Mouse (Mus musculus) erythroid progenitor cell, adult 5-6 weeks (primary cell): ENCODE data around the gene BC029722. TPM values are rescaled to one million over a fixed set of nuclear protein-coding genes. Genes with fewer than 3 reads are reported as not detected.

Experiments used
- ATAC-seq: replicated peaks from 2 replicates; pipeline ENCODE4 v1.8.0; 2016; ENCODE audit warnings: moderate number of reproducible peaks, mild to moderate bottlenecking, moderate TSS enrichment, inconsistent platforms; ENCODE audit not compliant: poor library complexity, low FRiP score, severe bottlenecking
- total RNA-seq, 2 experiments: library from RNA; stranded (forward) in 1 of 2; stranded (reverse) in 1 of 2; fragments of 150-400 nt in 1 of 2; fragments of 186-747, 209-891 nt in 1 of 2; gene quantifications; 2 replicates each; pipeline versions ENCODE4 v1.2.3 to v1.2.4; 2015 to 2017; ENCODE audit warnings: low replicate concordance in 2 of 2

BC029722 gene
- total RNA-seq, 2 experiments from 2014 or later = 1.6 TPM; not detected in 1

DNA sequence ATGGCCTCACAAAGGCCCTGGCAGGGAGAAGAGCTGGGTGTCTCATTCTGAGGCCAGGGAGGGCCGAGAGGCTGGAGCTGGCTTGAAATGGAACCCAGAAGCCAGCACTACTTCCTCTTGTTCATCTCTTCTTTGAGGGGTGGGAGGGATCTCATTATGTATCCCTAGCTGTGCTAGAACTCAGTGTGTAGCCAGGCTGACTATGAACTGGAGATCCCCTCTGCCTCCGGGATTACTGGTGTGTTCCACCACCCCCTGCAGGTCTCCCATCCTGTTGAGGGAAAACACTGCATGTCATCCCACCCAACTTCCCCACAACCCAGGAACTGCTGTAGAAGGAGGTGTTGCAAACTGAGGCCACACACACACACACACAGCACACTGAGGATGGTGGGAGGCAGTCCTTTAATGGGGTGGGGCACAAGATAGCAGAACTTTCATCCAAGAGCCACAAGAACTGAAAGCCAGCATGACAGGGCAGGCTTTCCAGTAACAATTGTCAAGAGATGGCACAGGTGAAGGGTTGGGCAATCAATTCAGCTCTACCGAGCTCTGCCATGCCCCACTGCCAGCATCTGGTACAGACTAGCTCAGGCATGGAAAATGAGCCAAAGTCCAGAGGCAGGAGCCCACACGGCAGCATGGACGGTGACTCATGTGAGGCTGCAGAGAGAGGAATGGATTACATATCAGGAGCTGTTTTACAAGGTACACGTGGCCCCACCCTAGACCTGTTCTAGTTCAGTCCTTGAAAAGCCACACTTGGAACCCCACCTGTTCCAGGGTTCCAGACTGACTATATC lies 424 bp upstream of the BC029722 start:
- no peak for ATAC-seq

DNA sequence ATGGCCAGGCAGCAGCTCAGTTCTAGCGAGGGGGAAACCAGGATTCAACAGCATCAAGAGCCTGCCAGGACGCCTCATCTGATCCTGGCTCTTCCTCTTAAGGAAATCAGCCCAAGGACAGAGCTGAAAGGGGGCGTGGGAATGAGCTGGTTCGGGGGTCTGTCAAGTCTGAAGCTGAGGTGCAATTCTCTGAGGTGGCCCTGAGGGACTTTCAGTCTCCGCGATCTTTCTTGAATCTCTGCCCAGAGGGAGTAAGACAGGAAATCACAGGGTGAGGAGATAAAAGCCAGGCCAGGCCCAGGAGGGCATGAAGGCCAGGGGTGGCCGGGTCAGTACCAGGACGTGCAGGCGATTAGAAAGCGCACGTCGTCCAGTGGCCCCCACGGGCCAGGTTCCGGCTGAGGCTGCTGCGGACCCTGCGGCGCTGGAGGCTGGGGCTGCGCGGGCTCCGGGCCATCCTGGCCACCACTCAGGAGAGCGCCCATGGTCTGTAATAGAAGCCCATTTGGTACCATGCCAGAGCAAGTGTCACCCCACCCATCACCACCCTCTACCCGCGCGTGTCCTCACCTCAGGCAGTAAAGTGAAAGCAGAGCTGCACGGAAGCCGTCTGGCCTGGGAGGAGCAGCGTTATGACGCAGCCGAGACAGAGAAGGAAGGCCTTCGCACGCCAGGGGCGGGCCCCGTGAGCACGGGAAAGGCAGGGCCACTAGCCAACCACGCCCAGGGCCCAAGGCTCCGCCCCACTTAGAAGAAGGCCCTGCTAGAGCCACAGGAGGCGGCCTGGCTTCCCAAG lies 432 bp downstream of the BC029722 start:
- peak; percentile 97 for ATAC-seq

- ATAC-seq = no peak
Observed at GRCm38 (mm10) chr2:155817301-155818245, 1.7 kb downstream of the BC029722 start.

DNA sequence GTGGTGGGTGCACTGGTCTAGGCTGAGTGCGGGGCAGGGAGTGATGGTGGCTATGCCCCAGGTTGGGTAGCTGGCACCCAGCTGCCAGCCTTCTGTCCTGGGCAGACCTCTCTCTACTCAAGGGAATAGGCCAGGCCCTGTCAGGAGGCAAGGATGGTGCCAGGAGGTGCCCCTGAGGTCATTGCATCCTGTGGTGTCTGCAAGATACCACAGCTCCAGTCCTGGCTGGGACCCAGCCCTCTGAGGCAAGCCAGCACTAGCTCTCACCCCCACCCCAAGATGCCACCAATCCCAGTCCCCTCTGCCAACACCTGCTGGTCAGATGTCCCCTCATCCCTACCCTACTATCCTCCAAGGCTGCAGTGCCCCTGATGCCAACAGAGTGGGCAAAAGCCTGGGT lies 3.0 kb downstream of the BC029722 start:
- no peak for ATAC-seq

GRCm38 (mm10) chr2:155814829-155815228 lies 4.4 kb downstream of the BC029722 start:
- ATAC-seq = no peak

DNA sequence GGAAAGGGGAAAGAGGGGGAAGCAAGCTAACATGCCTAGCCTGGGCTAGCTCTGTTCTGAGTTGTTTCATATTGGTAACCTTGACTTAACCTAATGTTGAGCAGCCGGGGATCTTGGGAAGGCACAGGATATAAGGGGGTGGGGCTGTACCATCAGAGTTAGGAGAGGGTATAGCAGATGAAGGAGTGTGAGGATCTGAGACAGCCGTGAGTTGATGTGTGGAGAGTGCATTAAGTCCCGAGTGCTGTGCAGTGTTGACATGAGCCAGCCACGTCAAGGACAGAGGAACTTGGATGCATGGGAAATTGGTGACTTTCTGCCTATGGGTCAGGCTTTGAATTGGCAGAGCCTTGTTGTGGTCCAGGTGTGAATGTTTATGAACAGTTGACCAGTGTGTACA lies 6.6 kb downstream of the BC029722 start:
- no peak for ATAC-seq

DNA sequence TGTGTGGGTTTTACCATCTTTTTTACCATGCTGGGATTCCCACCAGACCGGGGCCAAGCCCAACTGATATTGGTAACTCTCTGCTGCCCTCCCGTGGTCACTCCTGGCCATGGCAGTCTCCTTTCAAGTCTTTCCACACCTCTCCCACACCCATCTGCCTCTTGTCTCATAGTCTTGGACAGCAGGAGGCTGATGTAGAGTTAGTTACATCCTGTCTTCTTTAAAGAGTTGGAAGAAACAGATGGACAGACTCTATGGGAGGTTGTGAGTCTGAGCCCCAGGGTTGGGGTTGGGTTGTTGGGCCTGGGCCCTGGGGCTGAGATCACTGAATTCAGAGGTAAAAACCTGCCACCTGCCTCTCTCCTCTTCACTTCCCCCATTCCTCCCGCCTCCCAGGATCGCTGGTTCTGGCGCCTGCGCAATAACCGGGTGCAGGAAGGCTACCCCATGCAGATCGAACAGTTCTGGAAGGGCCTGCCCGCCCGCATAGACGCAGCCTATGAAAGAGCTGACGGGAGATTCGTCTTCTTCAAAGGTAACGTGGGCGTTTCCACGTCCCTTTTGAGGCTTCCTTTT lies 7.3 kb downstream of the BC029722 start:
- ATAC-seq = peak; percentile 75

GRCm38 (mm10) chr2:155809620-155810019 lies 9.6 kb downstream of the BC029722 start:
- no peak for ATAC-seq

DNA sequence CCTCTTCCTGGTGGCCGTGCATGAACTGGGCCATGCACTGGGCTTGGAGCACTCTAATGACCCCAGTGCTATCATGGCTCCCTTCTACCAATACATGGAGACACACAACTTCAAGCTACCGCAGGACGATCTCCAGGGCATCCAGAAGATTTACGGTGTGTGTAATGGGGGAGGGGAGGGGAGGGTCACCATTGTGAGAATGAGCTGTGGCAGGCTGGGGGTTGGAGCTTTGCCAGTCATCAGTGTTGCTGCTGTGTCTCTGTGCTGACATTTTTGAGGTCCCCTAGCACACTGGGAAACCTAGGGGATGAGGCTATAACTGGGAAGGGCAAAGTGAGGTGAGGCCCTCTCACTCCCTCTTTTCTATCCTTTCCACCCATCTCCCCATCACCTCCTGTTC lies 11.8 kb downstream of the BC029722 start:
- ATAC-seq = no peak

- no peak for ATAC-seq
Observed at GRCm38 (mm10) chr2:155806548-155806947, 12.7 kb downstream of the BC029722 start.

GRCm38 (mm10) chr2:155805925-155806255 lies 13.3 kb downstream of the BC029722 start:
- no peak for ATAC-seq

- no peak for ATAC-seq
Observed at GRCm38 (mm10) chr2:155805231-155805924, 13.8 kb downstream of the BC029722 start.

- no peak for ATAC-seq
Observed at GRCm38 (mm10) chr2:155804053-155804452, 15.2 kb downstream of the BC029722 start.

DNA sequence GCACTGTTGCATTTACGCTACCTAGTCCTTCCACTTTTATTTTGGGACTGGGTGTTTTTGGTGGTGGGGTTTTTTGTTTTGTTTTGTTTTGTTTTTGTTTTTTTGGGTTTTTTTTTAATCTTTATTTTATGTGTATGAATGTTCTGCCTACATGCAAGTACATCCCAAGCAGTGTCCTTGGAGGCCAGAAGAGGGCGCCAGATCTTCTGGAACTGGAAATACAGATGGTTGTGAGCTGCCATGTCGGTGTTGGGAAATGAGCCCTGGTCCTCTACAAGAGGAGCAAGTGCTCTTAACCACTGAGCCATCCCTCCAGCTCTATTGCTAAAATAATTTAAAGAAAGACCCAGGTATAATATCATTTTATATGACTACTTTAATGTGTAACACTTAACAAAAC lies 16.5 kb downstream of the BC029722 start:
- ATAC-seq = 0 out of 2 replicates have a peak, but pooled peaks have one; percentile 39

DNA sequence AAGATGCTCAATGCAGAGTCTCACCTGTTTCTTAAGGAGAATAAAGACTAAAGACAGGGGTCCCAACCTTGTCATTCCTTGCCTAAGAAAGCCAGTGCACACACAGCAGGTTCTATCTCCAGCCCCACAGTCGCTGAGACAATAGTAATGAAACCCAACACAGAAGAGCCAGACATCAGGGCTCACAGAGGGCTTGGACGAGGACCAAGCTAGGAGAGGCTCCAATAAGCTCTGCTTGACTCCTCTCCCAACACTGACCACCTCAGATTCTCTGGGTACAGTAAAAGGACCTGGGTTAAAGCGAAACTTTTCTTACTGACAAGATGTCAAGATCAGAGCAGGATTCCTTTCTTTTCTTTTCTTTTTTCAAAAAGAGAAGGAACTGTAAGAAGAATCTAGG lies 20.6 kb downstream of the BC029722 start:
- no peak for ATAC-seq

GRCm38 (mm10) chr2:155794674-155795445 lies 24.4 kb downstream of the BC029722 start:
- no peak for ATAC-seq

GRCm38 (mm10) chr2:155792899-155793298 lies 26.3 kb downstream of the BC029722 start:
- ATAC-seq = no peak
